Mouse (Mus musculus) limb, embryonic 15.5 days (tissue): ENCODE data around the gene Ywhaq. TPM values are rescaled to one million over a fixed set of nuclear protein-coding genes. Genes with fewer than 3 reads are reported as not detected.

Source experiments
- ATAC-seq: fragments of 200-750 bp; cut with Nextera tagmentation; 2 replicates; pipeline ENCODE4 v1.8.0; 2017; ENCODE audit warnings: low read depth, moderate TSS enrichment; ENCODE audit not compliant: insufficient number of reproducible peaks, low FRiP score, low TSS enrichment
- H3K27ac ChIP-seq: fragments of 300-500 bp; sonication (generic); 2 replicates; pipeline ENCODE4 v1.5.1; 2015; ENCODE audit warnings: moderate library complexity, mild to moderate bottlenecking, inconsistent platforms
- H3K27me3 ChIP-seq: fragments of 300-500 bp; sonication (generic); 2 replicates; pipeline ENCODE4 v1.6.1; 2015; ENCODE audit warnings: inconsistent platforms
- H3K36me3 ChIP-seq: fragments of 300-500 bp; sonication (generic); 2 replicates; pipeline ENCODE4 v1.6.1; 2015; ENCODE audit warnings: inconsistent platforms
- H3K4me1 ChIP-seq: fragments of 300-500 bp; sonication (generic); 2 replicates; pipeline ENCODE4 v1.6.1; 2015; ENCODE audit warnings: inconsistent platforms
- H3K4me2 ChIP-seq: fragments of 300-500 bp; sonication (generic); 2 replicates; pipeline ENCODE4 v1.6.1; 2015; ENCODE audit warnings: mild to moderate bottlenecking, inconsistent platforms
- H3K4me3 ChIP-seq: fragments of 300-500 bp; sonication (generic); 2 replicates; pipeline ENCODE4 v1.5.1; 2015; ENCODE audit warnings: mild to moderate bottlenecking, inconsistent platforms
- H3K9ac ChIP-seq: fragments of 300-500 bp; sonication (generic); 2 replicates; pipeline ENCODE4 v1.6.1; 2015; ENCODE audit warnings: inconsistent platforms
- H3K9me3 ChIP-seq: fragments of 300-500 bp; sonication (generic); 2 replicates; pipeline ENCODE4 v1.6.1; 2016; ENCODE audit warnings: inconsistent platforms
- WGBS: fragments of 180-500 bp; shearing (Covaris S2); methylation state at CpG from one replicate; pipeline ENCODE4 v1.1.7; 2015; 5-methylcytosine and 5-hydroxymethylcytosine counted together
- polyA plus RNA-seq: library from polyadenylated mRNA; unstranded; fragments of >200 nt; fragmentation: Nextera tagmentation; extraction: Ambion mirVana; gene quantifications from 2 replicates; pipeline ENCODE4 v1.2.1, GENCODE M21; 2015

Gene Ywhaq
- polyA plus RNA-seq, 1 experiment from 2014 or later = 519 TPM

GRCm38 (mm10) chr12:21363195-21363594, 54.2 kb downstream of the Ywhaq start:
- Histone ChIP-seq H3K27ac (no peak overlapping the region), H3K9me3 (no peaks in the 10 kb centered on the region), H3K9ac (no peak overlapping the region), H3K36me3 (peaks cover 14% of the 10 kb centered on the region), H3K4me2 (no peak overlapping the region), H3K4me3 (no peak overlapping the region), H3K27me3 (no peaks in the 10 kb centered on the region), H3K4me1 (no peaks in the 10 kb centered on the region)
- WGBS = 88% methylated on average over 3 of the region's 3 CpGs
- ATAC-seq = no peak

GRCm38 (mm10) chr12:21362686-21363085, 54.8 kb downstream of the Ywhaq start:
- Histone ChIP-seq H3K9ac (no peak overlapping the region), H3K36me3 (peaks cover 14% of the 10 kb centered on the region), H3K4me3 (no peak overlapping the region), H3K27ac (no peak overlapping the region), H3K4me1 (no peaks in the 10 kb centered on the region), H3K4me2 (no peak overlapping the region), H3K27me3 (no peaks in the 10 kb centered on the region), H3K9me3 (no peaks in the 10 kb centered on the region)
- WGBS = 69% methylated on average over 2 of the region's 2 CpGs
- no peak for ATAC-seq

- H3K27ac ChIP-seq = no peak overlapping the region
- peaks cover 47% of the 10 kb centered on the region for H3K36me3 ChIP-seq
- H3K4me2 ChIP-seq = no peak overlapping the region
- H3K9ac ChIP-seq = no peak overlapping the region
- 96% methylated on average over 8 of the region's 8 CpGs for WGBS
- H3K9me3 ChIP-seq = no peaks in the 10 kb centered on the region
- H3K4me3 ChIP-seq = no peak overlapping the region
- no peaks in the 10 kb centered on the region for H3K27me3 ChIP-seq
- ATAC-seq = no peak
- no peaks in the 10 kb centered on the region for H3K4me1 ChIP-seq
These were observed 63.8 kb downstream of the Ywhaq start for GRCm38 (mm10) chr12:21353681-21354080.

GRCm38 (mm10) chr12:21350113-21350876, 67.1 kb downstream of the Ywhaq start:
- no peak overlapping the region for H3K27ac ChIP-seq
- H3K4me2 ChIP-seq = no peak overlapping the region
- H3K4me3 ChIP-seq = no peak overlapping the region
- no peak for ATAC-seq
- 87% methylated on average over 7 of the region's 7 CpGs for WGBS
- H3K4me1 ChIP-seq = no peaks in the 10 kb centered on the region
- peaks cover 54% of the 10 kb centered on the region for H3K36me3 ChIP-seq
- no peak overlapping the region for H3K9ac ChIP-seq
- H3K9me3 ChIP-seq = no peaks in the 10 kb centered on the region
- H3K27me3 ChIP-seq = no peaks in the 10 kb centered on the region

GRCm38 (mm10) chr12:21346972-21347371, 70.5 kb downstream of the Ywhaq start:
- Histone ChIP-seq H3K4me2 (no peak overlapping the region), H3K4me1 (no peaks in the 10 kb centered on the region), H3K4me3 (no peak overlapping the region), H3K9me3 (no peaks in the 10 kb centered on the region), H3K27ac (no peak overlapping the region), H3K36me3 (peaks cover 45% of the 10 kb centered on the region), H3K9ac (no peak overlapping the region), H3K27me3 (no peaks in the 10 kb centered on the region)
- WGBS = 89% methylated on average over 7 of the region's 7 CpGs
- no peak for ATAC-seq

GRCm38 (mm10) chr12:21340674-21341073, 76.8 kb downstream of the Ywhaq start:
- H3K36me3 ChIP-seq = peaks cover 59% of the 10 kb centered on the region

More at GRCm38 (mm10) chr12:21340674-21341073, 76.8 kb downstream of the Ywhaq start:
- no peak overlapping the region for H3K9ac ChIP-seq
- H3K27ac ChIP-seq = no peak overlapping the region
- no peaks in the 10 kb centered on the region for H3K4me1 ChIP-seq
- 95% methylated on average over 5 of the region's 5 CpGs for WGBS
- no peak for ATAC-seq
- no peaks in the 10 kb centered on the region for H3K9me3 ChIP-seq
- H3K4me2 ChIP-seq = no peak overlapping the region
- H3K4me3 ChIP-seq = no peak overlapping the region
- H3K27me3 ChIP-seq = no peaks in the 10 kb centered on the region

Other genes with a start within 250 kb of the Ywhaq start
- gene Cpsf3, start 132.2 kb downstream of the Ywhaq start, polyA plus RNA-seq = 91.0 and 96.0 TPM in 2 replicates
- gene Itgb1bp1, start 131.4 kb downstream of the Ywhaq start, polyA plus RNA-seq = 49.3 and 50.8 TPM in 2 replicates
- 40.2 and 43.8 TPM in 2 replicates for gene Iah1, start 101.2 kb downstream of the Ywhaq start, polyA plus RNA-seq
- gene Adam17, start 44.0 kb downstream of the Ywhaq start, polyA plus RNA-seq = 38.5 and 40.2 TPM in 2 replicates